Mouse (Mus musculus) midbrain, embryonic 14.5 days (tissue): ENCODE measurements around the gene Slc38a6. TPM values are rescaled to one million over a fixed set of nuclear protein-coding genes. Genes with fewer than 3 reads are reported as not detected.

Source experiments
- ATAC-seq: fragments of 200-750 bp; cut with Nextera tagmentation; 2 replicates; pipeline ENCODE4 v1.8.0; 2017; ENCODE audit warnings: moderate number of reproducible peaks, moderate library complexity; ENCODE audit not compliant: low FRiP score, low TSS enrichment
- DNase-seq: peaks from one replicate; pipeline ENCODE4 v3.0.0-alpha.2; 2015
- H3K27ac ChIP-seq: fragments of 300-500 bp; sonication (generic); replicated peaks from 2 replicates; pipeline ENCODE4 v1.5.1; 2014; ENCODE audit warnings: mild to moderate bottlenecking, low read depth, low read length, moderate library complexity
- H3K27me3 ChIP-seq: fragments of 300-500 bp; sonication (generic); 2 replicates; pipeline ENCODE4 v1.6.1; 2014; ENCODE audit warnings: low read length, control low read depth, mixed read lengths; ENCODE audit not compliant: control insufficient read depth, insufficient read depth
- H3K36me3 ChIP-seq: fragments of 300-500 bp; sonication (generic); 2 replicates; pipeline ENCODE4 v1.6.1; 2014; ENCODE audit warnings: low read length, control low read depth; ENCODE audit not compliant: control insufficient read depth, insufficient read depth
- H3K4me1 ChIP-seq: fragments of 300-500 bp; sonication (generic); 2 replicates; pipeline ENCODE4 v1.6.1; 2014; ENCODE audit warnings: mild to moderate bottlenecking, antibody characterized with exemption, low read length, control low read depth; ENCODE audit not compliant: control insufficient read depth, insufficient read depth
- H3K4me2 ChIP-seq: fragments of 300-500 bp; sonication (generic); 2 replicates; pipeline ENCODE4 v1.6.1; 2014; ENCODE audit warnings: mild to moderate bottlenecking, low read length, moderate library complexity
- H3K4me3 ChIP-seq: fragments of 300-500 bp; sonication (generic); replicated peaks from 2 replicates; pipeline ENCODE4 v1.5.1; 2014; ENCODE audit warnings: low read depth, low read length
- H3K9ac ChIP-seq: fragments of 300-500 bp; sonication (generic); replicated peaks from 2 replicates; pipeline ENCODE4 v1.6.1; 2014; ENCODE audit warnings: mild to moderate bottlenecking, low read length, moderate library complexity
- H3K9me3 ChIP-seq: fragments of 300-500 bp; sonication (generic); 2 replicates; pipeline ENCODE4 v1.6.1; 2016; ENCODE audit warnings: low read length, control low read depth, mixed read lengths; ENCODE audit not compliant: control insufficient read depth
- WGBS: fragments of 180-500 bp; shearing (Covaris S2); extraction: QIAGEN DNeasy Blood & Tissue Kit; methylation state at CpG from one replicate; pipeline ENCODE4 v1.1.7; 2014; 5-methylcytosine and 5-hydroxymethylcytosine counted together
- polyA plus RNA-seq: library from polyadenylated mRNA; unstranded; fragments of >200 nt; fragmentation: Nextera tagmentation; extraction: Ambion mirVana; gene quantifications from 2 replicates; pipeline ENCODE4 v1.2.1, GENCODE M21; 2014

Slc38a6 gene
- polyA plus RNA-seq, 1 experiment from 2014 or later, result 14.3 TPM

GRCm38 (mm10) chr12:73400481-73401025, 114.0 kb downstream of the Slc38a6 start:
- H3K4me1 ChIP-seq, result no peaks in the 10 kb centered on the region
- ATAC-seq, result no peak
- DNase-seq, result no peak
- no peaks in the 10 kb centered on the region for H3K27me3 ChIP-seq
- no peak overlapping the region for H3K9ac ChIP-seq
- no peak overlapping the region for H3K27ac ChIP-seq
- no peaks in the 10 kb centered on the region for H3K9me3 ChIP-seq
- H3K4me2 ChIP-seq, result no peak overlapping the region
- H3K36me3 ChIP-seq, result no peaks in the 10 kb centered on the region
- no peak overlapping the region for H3K4me3 ChIP-seq
- 87% methylated on average over 4 of the region's 4 CpGs for WGBS

GRCm38 (mm10) chr12:73401520-73402130, 115.0 kb downstream of the Slc38a6 start:
- Histone ChIP-seq H3K27me3 (no peaks in the 10 kb centered on the region), H3K36me3 (no peaks in the 10 kb centered on the region), H3K4me3 (no peak overlapping the region), H3K4me2 (no peak overlapping the region), H3K9me3 (no peaks in the 10 kb centered on the region), H3K27ac (no peak overlapping the region), H3K9ac (no peak overlapping the region), H3K4me1 (no peaks in the 10 kb centered on the region)
- WGBS, result 85% methylated on average over 3 of the region's 3 CpGs
- ATAC-seq (no peak), DNase-seq (no peak)

GRCm38 (mm10) chr12:73402137-73402712, 115.6 kb downstream of the Slc38a6 start:
- no peak overlapping the region for H3K9ac ChIP-seq
- no peaks in the 10 kb centered on the region for H3K36me3 ChIP-seq
- H3K27ac ChIP-seq, result no peak overlapping the region
- no peak for DNase-seq
- WGBS, result 79% methylated on average over 5 of the region's 5 CpGs
- H3K9me3 ChIP-seq, result no peaks in the 10 kb centered on the region
- no peak overlapping the region for H3K4me3 ChIP-seq
- H3K27me3 ChIP-seq, result no peaks in the 10 kb centered on the region
- H3K4me2 ChIP-seq, result no peak overlapping the region
- no peaks in the 10 kb centered on the region for H3K4me1 ChIP-seq
- no peak for ATAC-seq

GRCm38 (mm10) chr12:73402851-73403665, 116.5 kb downstream of the Slc38a6 start:
- no peak overlapping the region for H3K4me2 ChIP-seq
- H3K27me3 ChIP-seq, result no peaks in the 10 kb centered on the region
- no peak for DNase-seq
- no peak overlapping the region for H3K9ac ChIP-seq
- H3K4me1 ChIP-seq, result no peaks in the 10 kb centered on the region
- no peak overlapping the region for H3K4me3 ChIP-seq
- ATAC-seq, result no peak
- no peak overlapping the region for H3K27ac ChIP-seq
- 92% methylated on average over 11 of the region's 11 CpGs for WGBS
- no peaks in the 10 kb centered on the region for H3K36me3 ChIP-seq
- no peaks in the 10 kb centered on the region for H3K9me3 ChIP-seq

Other genes starting within 250 kb of the Slc38a6 start
- gene Six1, start 232.9 kb upstream of the Slc38a6 start, polyA plus RNA-seq, result 0.41 TPM in 1 of 2 replicates, not detected in the other
- 0.35 and 0.41 TPM in 2 replicates for gene Six4, start 173.3 kb upstream of the Slc38a6 start, polyA plus RNA-seq
- 20.3 and 21.8 TPM in 2 replicates for gene Mnat1, start 163.1 kb upstream of the Slc38a6 start, polyA plus RNA-seq
- gene Trmt5, start 69 bp upstream of the Slc38a6 start, polyA plus RNA-seq, result 16.6 and 17.2 TPM in 2 replicates